Mouse (Mus musculus) MEL (cell line): ENCODE measurements around the gene Traip.

Experiments
- CTCF ChIP-seq, 3 experiments: IDR thresholded peaks in 2 of 3; conservative IDR thresholded peaks in 1 of 3; 2 replicates each; pipeline ENCODE4 v1.5.1; 2011 to 2012; ENCODE audit warnings: low read length in 3 of 3, low read depth in 2 of 3, mild to moderate bottlenecking in 2 of 3, improper control_type of control experiment in 1 of 3, inconsistent platforms in 1 of 3, mixed read lengths in 1 of 3, moderate library complexity in 1 of 3; ENCODE audit not compliant: control insufficient read depth in 1 of 3, insufficient read depth in 1 of 3, poor library complexity in 1 of 3, severe bottlenecking in 1 of 3
- EP300 ChIP-seq, 2 experiments: IDR thresholded peaks; 2 replicates each; pipeline ENCODE4 v1.6.1; 2011; ENCODE audit warnings: improper control_type of control experiment in 2 of 2, low read length in 2 of 2, low read depth in 1 of 2, mild to moderate bottlenecking in 1 of 2
- HCFC1 ChIP-seq: IDR thresholded peaks from 2 replicates; pipeline ENCODE4 v1.6.1; 2012; ENCODE audit warnings: low read depth, mild to moderate bottlenecking, inconsistent platforms, low read length, improper control_type of control experiment, moderate library complexity
- MAFK ChIP-seq: IDR thresholded peaks from 2 replicates; pipeline ENCODE4 v1.6.1; 2011; ENCODE audit warnings: low read depth, mild to moderate bottlenecking, low read length, improper control_type of control experiment, borderline replicate concordance
- POLR2A ChIP-seq, 2 experiments: IDR thresholded peaks; 2 replicates each; pipeline ENCODE4 v1.6.1; 2011 to 2012; ENCODE audit warnings: low read length in 2 of 2, mild to moderate bottlenecking in 2 of 2, control low read depth in 1 of 2, improper control_type of control experiment in 1 of 2, low read depth in 1 of 2, moderate library complexity in 1 of 2; ENCODE audit not compliant: control insufficient read depth in 1 of 2, insufficient read depth in 1 of 2, poor library complexity in 1 of 2
- POLR2AphosphoS5 ChIP-seq: IDR thresholded peaks from 2 replicates; pipeline ENCODE4 v1.6.1; 2012; ENCODE audit warnings: low read depth, borderline replicate concordance, mild to moderate bottlenecking, inconsistent platforms, low read length, moderate library complexity, mixed read lengths

DNA sequence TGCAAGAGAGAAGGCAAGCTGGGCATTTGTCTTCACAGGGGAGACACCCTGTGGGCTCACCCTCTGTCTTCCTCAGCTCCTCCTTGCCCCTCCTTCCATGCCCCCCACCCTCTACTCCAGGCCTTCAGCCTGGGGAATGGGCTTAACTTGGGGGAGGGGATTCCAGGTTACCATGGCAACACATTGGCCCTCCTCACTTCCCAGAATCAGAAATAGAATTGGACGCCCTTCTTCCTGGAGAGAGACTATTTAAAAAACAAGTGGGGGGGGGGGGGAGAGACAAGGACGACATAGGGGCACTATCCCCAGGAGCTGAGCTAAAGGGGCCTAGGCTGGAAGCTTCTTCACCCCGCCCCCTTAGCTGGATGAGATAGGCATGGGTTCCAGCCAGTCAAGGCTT, 24.7 kb upstream of the Traip start:
- TF ChIP-seq MAFK (no peak), CTCF (IDR thresholded peaks at IDR 0.05 in 2 of 3, conservative IDR thresholded peaks at IDR 0.05 in 1 of 3; ENCODE audit: control insufficient read depth in 1 of 3, insufficient read depth in 1 of 3, low read depth in 2 of 3, low read length in 3 of 3, poor library complexity in 1 of 3, severe bottlenecking in 1 of 3) (no peak), POLR2AphosphoS5 (no peak), POLR2A (IDR thresholded peaks at IDR 0.05; ENCODE audit: control insufficient read depth in 1 of 2, insufficient read depth in 1 of 2, low read depth in 1 of 2, low read length in 2 of 2, poor library complexity in 1 of 2) (no peak), EP300 (IDR thresholded peaks at IDR 0.05; ENCODE audit: low read depth in 1 of 2, low read length in 2 of 2) (no peak), HCFC1 (no peak)
